Mouse (Mus musculus) midbrain, embryonic 13.5 days (tissue): ENCODE measurements around the gene Gm26965. TPM values are rescaled to one million over a fixed set of nuclear protein-coding genes. Genes with fewer than 3 reads are reported as not detected.
"Not testable (repeated sequence)": the region's sequence is repeated elsewhere in the genome, so short reads cannot be mapped to it uniquely, and the experiment has no call there.

Experiments
- ATAC-seq: fragments of 200-750 bp; cut with Nextera tagmentation; 2 replicates; pipeline ENCODE4 v1.8.0; 2017; ENCODE audit warnings: mild to moderate bottlenecking, moderate TSS enrichment, moderate library complexity
- H3K27ac ChIP-seq: fragments of 300-500 bp; sonication (generic); 2 replicates; pipeline ENCODE4 v1.5.1; 2015; ENCODE audit warnings: inconsistent platforms, mild to moderate bottlenecking, moderate library complexity
- H3K27me3 ChIP-seq: fragments of 300-500 bp; sonication (generic); 2 replicates; pipeline ENCODE4 v1.6.1; 2015; ENCODE audit warnings: mild to moderate bottlenecking, inconsistent platforms
- H3K36me3 ChIP-seq: fragments of 300-500 bp; sonication (generic); 2 replicates; pipeline ENCODE4 v1.6.1; 2015; ENCODE audit warnings: mild to moderate bottlenecking, inconsistent platforms
- H3K4me1 ChIP-seq: fragments of 300-500 bp; sonication (generic); replicated peaks from 2 replicates; pipeline ENCODE4 v1.6.1; 2015; ENCODE audit warnings: inconsistent platforms
- H3K4me2 ChIP-seq: fragments of 300-500 bp; sonication (generic); replicated peaks from 2 replicates; pipeline ENCODE4 v1.6.1; 2015; ENCODE audit warnings: moderate library complexity, mild to moderate bottlenecking, inconsistent platforms
- H3K4me3 ChIP-seq: fragments of 300-500 bp; sonication (generic); replicated peaks from 2 replicates; pipeline ENCODE4 v1.5.1; 2015; ENCODE audit warnings: mild to moderate bottlenecking, inconsistent platforms
- H3K9ac ChIP-seq: fragments of 300-500 bp; sonication (generic); replicated peaks from 2 replicates; pipeline ENCODE4 v1.6.1; 2015; ENCODE audit warnings: mild to moderate bottlenecking, inconsistent platforms
- H3K9me3 ChIP-seq: fragments of 300-500 bp; sonication (generic); 2 replicates; pipeline ENCODE4 v1.6.1; 2016; ENCODE audit warnings: mild to moderate bottlenecking, inconsistent platforms
- WGBS: fragments of 180-500 bp; shearing (Covaris S2); methylation state at CpG from one replicate; pipeline ENCODE4 v1.1.7; 2015; 5-methylcytosine and 5-hydroxymethylcytosine counted together
- polyA plus RNA-seq: library from polyadenylated mRNA; unstranded; fragments of >200 nt; fragmentation: Nextera tagmentation; extraction: Ambion mirVana; gene quantifications from 2 replicates; pipeline ENCODE4 v1.2.1, GENCODE M21; 2015

Gm26965 gene
- polyA plus RNA-seq, 1 experiment from 2014 or later: not detected

DNA sequence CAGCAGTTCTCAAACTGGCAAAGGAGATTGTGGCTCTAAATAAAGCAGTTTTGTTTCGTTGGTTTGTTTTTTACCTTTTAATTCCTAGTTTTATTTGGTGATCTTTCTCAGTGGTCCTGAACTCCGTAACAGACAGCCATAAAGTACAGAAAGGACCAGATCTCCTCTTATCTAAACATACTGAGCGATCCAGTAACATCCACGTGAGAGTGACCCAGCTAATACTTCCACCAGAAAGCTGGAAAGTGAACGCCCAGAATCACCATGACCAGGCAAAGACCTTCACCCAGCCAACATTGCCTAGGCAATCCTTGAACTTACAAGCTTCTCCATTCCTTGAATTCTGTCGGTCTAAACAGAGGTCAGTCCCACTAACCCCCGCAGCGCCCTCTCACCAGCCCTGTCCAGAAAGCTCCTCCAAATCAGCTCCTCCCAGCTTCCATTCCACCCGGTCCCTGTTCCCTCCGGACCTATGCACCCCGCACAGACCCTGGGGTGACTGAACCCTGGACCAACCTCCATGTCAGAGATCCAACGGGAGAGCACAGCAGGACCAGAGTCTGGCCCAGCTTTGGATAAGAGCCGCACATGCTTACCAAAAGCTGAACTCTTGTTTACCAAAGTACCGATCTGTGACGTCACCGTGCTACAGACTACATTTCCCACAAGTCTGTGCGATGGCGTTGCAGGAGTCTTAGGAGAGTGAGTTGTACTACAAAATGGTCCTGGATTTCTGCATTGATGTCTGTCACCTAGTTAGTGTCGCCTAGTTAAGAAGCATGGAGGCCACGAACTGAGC, 42.1 kb downstream of the Gm26965 start, which contains the start of gene Zfp874b:
Zfp874b (minus strand) TSS at position 634 of the 799 bp plus-strand sequence.
- Histone ChIP-seq H3K9me3 (no peaks in the 10 kb centered on the region), H3K36me3 (peaks cover 11% of the 10 kb centered on the region), H3K4me1 (peaks cover 7% of the 10 kb centered on the region), H3K27ac (no peak within 1 kb of the TSS), H3K27me3 (no peaks in the 10 kb centered on the region), H3K4me3 (peak within 1 kb of the TSS; percentile 51), H3K4me2 (peak within 1 kb of the TSS; percentile 68), H3K9ac (peak within 1 kb of the TSS; percentile 63)
- peak; percentile 96 for ATAC-seq
- WGBS: 7% methylated on average over 20 of the region's 20 CpGs

DNA sequence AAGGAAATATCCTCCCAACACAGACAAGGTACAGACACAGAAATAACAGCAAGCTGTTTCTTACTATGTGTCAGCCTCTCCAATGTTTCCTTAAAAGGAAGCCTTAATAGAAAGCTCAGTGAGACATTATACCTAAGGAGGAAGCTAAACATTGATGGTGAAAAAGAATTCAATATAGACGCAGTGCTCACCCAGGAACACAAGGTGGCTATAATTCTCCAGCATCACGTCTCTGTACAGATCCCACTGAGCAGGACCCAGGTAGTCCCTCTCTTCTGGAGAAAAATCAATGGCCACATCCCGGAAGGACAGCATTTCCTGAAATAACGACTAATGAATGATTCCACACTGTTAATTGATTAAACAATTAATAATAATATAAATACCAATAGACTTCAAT, 44.4 kb downstream of the Gm26965 start:
- Histone ChIP-seq H3K36me3 (0 out of 2 replicates have a peak, but pooled peaks cover 2% of the 10 kb centered on the region), H3K27me3 (no peaks in the 10 kb centered on the region), H3K4me3 (no peak overlapping the region), H3K4me2 (no peak overlapping the region), H3K4me1 (peaks cover 7% of the 10 kb centered on the region), H3K9ac (no peak overlapping the region), H3K27ac (no peak overlapping the region), H3K9me3 (no peaks in the 10 kb centered on the region)
- no peak for ATAC-seq
- WGBS: 71% methylated on average over 4 of the region's 4 CpGs

GRCm38 (mm10) chr13:67469274-67469673, 56.7 kb downstream of the Gm26965 start:
- WGBS: 88% methylated on average over 3 of the region's 3 CpGs
- Histone ChIP-seq H3K27me3 (no peaks in the 10 kb centered on the region), H3K36me3 (peaks cover 12% of the 10 kb centered on the region), H3K4me2 (no peak overlapping the region), H3K27ac (no peak overlapping the region), H3K4me1 (no peaks in the 10 kb centered on the region), H3K9ac (no peak overlapping the region), H3K4me3 (no peak overlapping the region), H3K9me3 (0 out of 2 replicates have a peak, but pooled peaks cover 2% of the 10 kb centered on the region)
- no peak for ATAC-seq

DNA sequence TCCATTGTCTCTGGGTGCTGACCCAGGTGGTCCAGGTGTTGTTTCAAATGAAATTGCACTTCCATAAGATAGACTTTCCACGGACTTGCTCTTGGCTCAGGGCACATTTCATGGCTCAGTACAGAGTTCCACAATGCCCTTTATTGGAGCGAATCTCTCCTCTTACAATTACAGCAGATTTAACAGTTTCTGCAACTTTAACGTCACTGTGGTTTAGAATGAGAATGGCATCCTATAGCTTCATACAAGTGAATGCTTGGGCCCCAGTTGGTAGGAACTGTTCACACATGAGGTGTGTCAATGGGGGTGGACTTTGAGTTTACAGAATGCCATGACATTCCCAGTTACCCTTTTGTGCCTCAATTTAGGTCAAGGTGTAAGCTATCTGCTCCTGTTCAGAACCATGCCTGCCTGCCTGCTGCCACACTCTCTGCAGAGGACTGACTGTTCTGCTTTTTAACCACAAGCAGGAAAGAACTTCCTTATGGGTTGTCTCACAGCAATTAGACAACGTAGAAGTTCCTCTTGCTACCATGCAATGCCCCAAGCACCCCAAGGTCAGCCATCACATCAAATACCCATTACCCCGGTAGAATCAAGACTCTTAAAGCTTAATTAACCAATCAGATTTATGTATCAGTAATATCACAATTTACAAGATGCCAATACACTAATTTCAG, 62.3 kb downstream of the Gm26965 start:
- H3K27ac ChIP-seq, H3K36me3 ChIP-seq, H3K4me3 ChIP-seq, ATAC-seq, H3K4me1 ChIP-seq, H3K9me3 ChIP-seq, H3K4me2 ChIP-seq, H3K27me3 ChIP-seq, H3K9ac ChIP-seq: not testable (repeated sequence)
- whole genome bisulfite sequencing: 93% methylated on average over 3 of the region's 5 CpGs

- Histone ChIP-seq H3K27ac (no peak overlapping the region), H3K9me3 (no peaks in the 10 kb centered on the region), H3K4me1 (peaks cover 8% of the 10 kb centered on the region), H3K27me3 (no peaks in the 10 kb centered on the region), H3K4me3 (peak overlapping the region; percentile 51), H3K36me3 (0 out of 2 replicates have a peak, but pooled peaks cover 2% of the 10 kb centered on the region), H3K9ac (peak overlapping the region; percentile 65), H3K4me2 (peak overlapping the region; percentile 69)
- ATAC-seq: peak; percentile 35; the same call in 1 of the 2 replicates
- WGBS: 3% methylated on average over 3 of the region's 3 CpGs
Measured at GRCm38 (mm10) chr13:67452021-67452309, 74.0 kb downstream of the Gm26965 start.

- Histone ChIP-seq H3K9ac (peak within 1 kb of the TSS; percentile 65), H3K4me3 (peak within 1 kb of the TSS; percentile 51), H3K9me3 (0 out of 2 replicates have a peak, but pooled peaks cover 3% of the 10 kb centered on the region), H3K27me3 (no peaks in the 10 kb centered on the region), H3K4me2 (peak within 1 kb of the TSS; percentile 69), H3K36me3 (peaks cover 8% of the 10 kb centered on the region; the same call in 1 of the 2 replicates), H3K4me1 (peaks cover 8% of the 10 kb centered on the region), H3K27ac (no peak within 1 kb of the TSS)
- 1% methylated on average over 20 of the region's 20 CpGs for WGBS
- ATAC-seq: peak; percentile 97
Measured at GRCm38 (mm10) chr13:67451172-67452020, 74.6 kb downstream of the Gm26965 start, which contains the start of gene Zfp874a. Gene Zfp874a (minus strand): TSS chr13:67451624.

Other genes with a start within 250 kb of the Gm26965 start
- 5.3 and 5.5 TPM in 2 replicates for gene Zfp458, start 247.7 kb downstream of the Gm26965 start, polyA plus RNA-seq
- 1.5 and 1.6 TPM in 2 replicates for gene Zfp457, start 219.7 kb downstream of the Gm26965 start, polyA plus RNA-seq
- gene Zfp595, start 193.6 kb downstream of the Gm26965 start, polyA plus RNA-seq: 1.4 and 1.7 TPM in 2 replicates
- gene Gm28044, start 165.6 kb downstream of the Gm26965 start, polyA plus RNA-seq: not detected in 2 replicates
- 0.61 and 0.79 TPM in 2 replicates for gene Zfp953, start 165.5 kb downstream of the Gm26965 start, polyA plus RNA-seq
- gene Gm28041, start 150.4 kb downstream of the Gm26965 start, polyA plus RNA-seq: 0.44 TPM in 1 of 2 replicates, not detected in the other
- gene Zfp456, start 150.3 kb downstream of the Gm26965 start, polyA plus RNA-seq: 0.52 and 1.0 TPM in 2 replicates
- 4.0 and 5.2 TPM in 2 replicates for gene Zfp429, start 126.3 kb downstream of the Gm26965 start, polyA plus RNA-seq
- gene Zfp459, start 104.7 kb downstream of the Gm26965 start, polyA plus RNA-seq: 0.58 and 0.86 TPM in 2 replicates
- 5.2 and 7.3 TPM in 2 replicates for gene Zfp874a, start 74.5 kb downstream of the Gm26965 start, polyA plus RNA-seq
- gene Zfp874b, start 41.9 kb downstream of the Gm26965 start, polyA plus RNA-seq: 2.3 and 2.4 TPM in 2 replicates
- 15.1 and 16.0 TPM in 2 replicates for gene Zfp58, start 25.6 kb downstream of the Gm26965 start, polyA plus RNA-seq
- gene Zfp87, start within 50 bp of the Gm26965 start, polyA plus RNA-seq: 35.4 and 38.7 TPM in 2 replicates
- gene Zfp748, start 27.7 kb upstream of the Gm26965 start, polyA plus RNA-seq: 16.2 and 17.1 TPM in 2 replicates
- gene Zfp729b, start 83.6 kb upstream of the Gm26965 start, polyA plus RNA-seq: 4.5 and 4.6 TPM in 2 replicates
- gene Gm49345, start 111.6 kb upstream of the Gm26965 start, polyA plus RNA-seq: not detected in 2 replicates
- gene Zfp729a, start 111.6 kb upstream of the Gm26965 start, polyA plus RNA-seq: 3.3 and 3.7 TPM in 2 replicates
- 15.4 and 18.3 TPM in 2 replicates for gene Zfp738, start 160.9 kb upstream of the Gm26965 start, polyA plus RNA-seq
- gene Zfp65, start 203.0 kb upstream of the Gm26965 start, polyA plus RNA-seq: 9.8 and 10.3 TPM in 2 replicates
- gene Zfp85, start 229.1 kb upstream of the Gm26965 start, polyA plus RNA-seq: 8.0 and 8.7 TPM in 2 replicates